ENCODE assay signal across 22 mouse cellular contexts in genomic region chr11:94257987-94258386, GRCm38 (mm10). TPM values are rescaled to one million over a fixed set of nuclear protein-coding genes. Genes with fewer than 3 reads are reported as not detected.
DNase-seq lines count a peak whose midpoint lies in the region; ATAC-seq and TF ChIP-seq lines count a peak whose summit lies in the region.
"Had no signal": no experiment of that assay in that cellular context is flagged by ENCODE, and none has a peak within 500 bp of the region (broad histone marks: within the 10 kb centered on the region; RNA-seq: fewer than 3 reads in every experiment).

No protein-coding gene starts in this region.

- no peak overlapping the region for H3K9ac ChIP-seq in forebrain, embryonic 13.5 days
- H3K9ac ChIP-seq: embryonic facial prominence, embryonic 15.5 days had no signal

- H3K4me2 ChIP-seq in forebrain, embryonic 13.5 days: no peak overlapping the region
- H3K4me2 ChIP-seq: embryonic facial prominence, embryonic 15.5 days had no signal

- H3K36me3 ChIP-seq in forebrain, embryonic 13.5 days (ENCODE audit: poor library complexity, severe bottlenecking): no peaks in the 10 kb centered on the region
- no peaks in the 10 kb centered on the region for H3K36me3 ChIP-seq in forebrain, embryonic 10.5 days (replicated peaks)
- no peaks in the 10 kb centered on the region for H3K36me3 ChIP-seq in heart, embryonic 10.5 days
- H3K36me3 ChIP-seq: embryonic facial prominence, embryonic 15.5 days had no signal

- H3K9me3 ChIP-seq in forebrain, embryonic 13.5 days (replicated peaks): no peaks in the 10 kb centered on the region
- no peaks in the 10 kb centered on the region for H3K9me3 ChIP-seq in forebrain, embryonic 10.5 days
- H3K9me3 ChIP-seq in heart, embryonic 10.5 days: no peaks in the 10 kb centered on the region
- H3K9me3 ChIP-seq: embryonic facial prominence, embryonic 15.5 days had no signal

- ATAC-seq in forebrain, embryonic 13.5 days: peak; percentile 74; the same call in 1 of the 2 replicates

- peaks cover 6% of the 10 kb centered on the region; the same call in 1 of the 2 replicates for H3K4me1 ChIP-seq in forebrain, embryonic 13.5 days
- peaks cover 18% of the 10 kb centered on the region for H3K4me1 ChIP-seq in forebrain, embryonic 10.5 days
- 0 out of 2 replicates have a peak, but pooled peaks cover 5% of the 10 kb centered on the region for H3K4me1 ChIP-seq in heart, embryonic 10.5 days

- H3K27me3 ChIP-seq in forebrain, embryonic 13.5 days: no peaks in the 10 kb centered on the region
- H3K27me3 ChIP-seq in forebrain, embryonic 10.5 days (ENCODE audit: poor library complexity, severe bottlenecking): no peaks in the 10 kb centered on the region
- H3K27me3 ChIP-seq in heart, embryonic 10.5 days (ENCODE audit: insufficient read depth, poor library complexity, severe bottlenecking): no peaks in the 10 kb centered on the region; the same call in 1 of the 2 replicates
- H3K27me3 ChIP-seq: embryonic facial prominence, embryonic 15.5 days had no signal

- H3K4me3 ChIP-seq in forebrain, embryonic 13.5 days: no peak overlapping the region
- no peak overlapping the region for H3K4me3 ChIP-seq in forebrain, embryonic 10.5 days
- no peak overlapping the region for H3K4me3 ChIP-seq in heart, embryonic 10.5 days
- H3K4me3 ChIP-seq: embryonic facial prominence, embryonic 15.5 days had no signal

- H3K27ac ChIP-seq in forebrain, embryonic 13.5 days: no peak overlapping the region
- H3K27ac ChIP-seq in forebrain, embryonic 10.5 days: no peak overlapping the region
- H3K27ac ChIP-seq in heart, embryonic 10.5 days: no peak overlapping the region
- H3K27ac ChIP-seq: embryonic facial prominence, embryonic 15.5 days; macrophage had no signal

- TF ChIP-seq CTCF in brain, embryonic 14.5 days (IDR thresholded peaks at IDR 0.05; ENCODE audit: borderline replicate concordance, extremely low read depth, insufficient read depth, insufficient read length): no peak

- no peak for TF ChIP-seq POLR2A in brain, embryonic 14.5 days (IDR thresholded peaks at IDR 0.05; ENCODE audit: borderline replicate concordance, extremely low read depth, insufficient read depth, insufficient read length, poor library complexity, severe bottlenecking)

- DNase-seq in forebrain, embryonic 10.5 days (ENCODE audit: extremely low spot score, low spot score): no peak
- DNase-seq in heart, postnatal 4 days: peak; percentile 45
- no peak for DNase-seq in heart, embryonic 10.5 days (ENCODE audit: low spot score)
- DNase-seq in kidney, postnatal 36 days: peak; percentile 15 to 43
- no peak for DNase-seq in kidney, adult 11 months
- peak; percentile 81 for DNase-seq in brain, embryonic 14.5 days (ENCODE audit: low read depth)
- DNase-seq in embryo, embryonic 10 days (ENCODE audit: low spot score): no peak
- DNase-seq: adrenal gland, postnatal 10 days; cerebellum, adult 2 months; gastrocnemius, postnatal 10 days; heart, adult 18-20 months; right cerebral cortex, adult 18-20 months; right cerebral cortex, postnatal 4 days; thymus, postnatal 25 days had no signal

- WGBS in forebrain, embryonic 13.5 days: 61% methylated on average over 14 of the region's 14 CpGs
- 84% methylated on average over 14 of the region's 14 CpGs for WGBS in forebrain, embryonic 10.5 days
- 71% methylated on average over 14 of the region's 14 CpGs for WGBS in heart, embryonic 10.5 days

RNA-seq across cellular contexts. Expression of gene Wfikkn2, which starts 12.2 kb away (rescaled TPM):
- polyA plus RNA-seq in forebrain, embryonic 13.5 days (2015; fragmentation: Nextera tagmentation; extraction: Ambion mirVana): 3.7 and 4.6 TPM in 2 replicates
- polyA plus RNA-seq in forebrain, embryonic 10.5 days (2016; fragmentation: Nextera tagmentation; extraction: Ambion mirVana): 0.46 and 1.2 TPM in 2 replicates
- total RNA-seq in heart, postnatal 4 days (2021): 1 to 10 TPM; 2.0 TPM
- 0.59 and 1.7 TPM in 2 replicates for polyA plus RNA-seq in heart, embryonic 10.5 days (2016; fragmentation: Nextera tagmentation; extraction: Ambion mirVana)
- polyA plus RNA-seq in brain, embryonic 14.5 days (2012; rRNA removed): 6.8 and 9.4 TPM in 2 replicates
- polyA plus RNA-seq: macrophage had no signal

RNA-seq across cellular contexts. Expression of gene Gm21885, which starts 23.7 kb away (rescaled TPM):
- 0.68 TPM in 1 of 2 replicates, not detected in the other for polyA plus RNA-seq in forebrain, embryonic 13.5 days (2015; fragmentation: Nextera tagmentation; extraction: Ambion mirVana)
- 0.34 TPM in 1 of 2 replicates, not detected in the other for polyA plus RNA-seq in forebrain, embryonic 10.5 days (2016; fragmentation: Nextera tagmentation; extraction: Ambion mirVana)
- not detected for total RNA-seq in heart, postnatal 4 days (2021)
- polyA plus RNA-seq in heart, embryonic 10.5 days (2016; fragmentation: Nextera tagmentation; extraction: Ambion mirVana): 0.18 TPM in 1 of 2 replicates, not detected in the other
- polyA plus RNA-seq in brain, embryonic 14.5 days (2012; rRNA removed): not detected in 2 replicates
- total RNA-seq: adrenal gland, postnatal 10 days; gastrocnemius, postnatal 10 days; layer of hippocampus, adult 18-20 months; layer of hippocampus, postnatal 14 days; liver, adult 2 months; midbrain, postnatal 0 days had no signal
- polyA plus RNA-seq: cerebellum, adult 2 months; embryonic facial prominence, embryonic 15.5 days; macrophage; midbrain, postnatal 0 days; neural tube, embryonic 14.5 days had no signal

RNA-seq across cellular contexts. Expression of gene Tob1, which starts 46.7 kb away (rescaled TPM):
- 39.0 and 41.0 TPM in 2 replicates for polyA plus RNA-seq in forebrain, embryonic 13.5 days (2015; fragmentation: Nextera tagmentation; extraction: Ambion mirVana)
- polyA plus RNA-seq in forebrain, embryonic 10.5 days (2016; fragmentation: Nextera tagmentation; extraction: Ambion mirVana): 18.8 and 20.1 TPM in 2 replicates
- total RNA-seq in heart, postnatal 4 days (2021): 10 to 100 TPM; 62.2 to 69.9 TPM
- polyA plus RNA-seq in heart, embryonic 10.5 days (2016; fragmentation: Nextera tagmentation; extraction: Ambion mirVana): 18.5 and 21.7 TPM in 2 replicates
- 29.6 and 29.9 TPM in 2 replicates for polyA plus RNA-seq in brain, embryonic 14.5 days (2012; rRNA removed)

Comparison
In these comparisons a context has a peak if more than half of its experiments do, and no peak if none do; other contexts are left out.
1. DNase-seq: peak in heart, postnatal 4 days (single experiment), kidney, postnatal 36 days (2 of 2) and brain, embryonic 14.5 days (single experiment); none in forebrain, embryonic 10.5 days (single experiment), heart, embryonic 10.5 days (single experiment), kidney, adult 11 months (single experiment) and embryo, embryonic 10 days (single experiment).